ENCODE assay signal across 8 mouse cellular contexts in genomic region chr7:90887007-90887720, GRCm38 (mm10).
DNase-seq lines count a peak whose midpoint lies in the region; ATAC-seq and TF ChIP-seq lines count a peak whose summit lies in the region.

No protein-coding gene starts in this region.

- DNase-seq in heart, adult 9 months (ENCODE audit: low spot score in 2 of 2): no peak
- peak; percentile 22 for DNase-seq in cerebellum, adult 8-10 months
- DNase-seq in forebrain, postnatal 0 days: peak; percentile 76
- DNase-seq in layer of hippocampus, postnatal 10 days (ENCODE audit: low spot score in 2 of 2): peak; percentile 30 to 52
- peak; percentile 54 for DNase-seq in midbrain, embryonic 10.5 days (ENCODE audit: low spot score)
- DNase-seq in stomach, postnatal 0 days (ENCODE audit: low spot score): peak; percentile 14
- DNase-seq in spleen, postnatal 14 days (ENCODE audit: low spot score in 2 of 2): no peak

- no peak for TF ChIP-seq CTCF in forebrain, postnatal 0 days (IDR thresholded peaks at IDR 0.05; ENCODE audit: low read depth)
- no peak for TF ChIP-seq CTCF in stomach, postnatal 0 days (IDR thresholded peaks at IDR 0.05; ENCODE audit: low read depth)

- no peak for TF ChIP-seq EP300 in stomach, postnatal 0 days (optimal IDR thresholded peaks at IDR 0.05)

- H3K9me3 ChIP-seq in heart, embryonic 13.5 days: no peaks in the 10 kb centered on the region
- no peaks in the 10 kb centered on the region for H3K9me3 ChIP-seq in forebrain, postnatal 0 days (ENCODE audit: low read length)
- no peaks in the 10 kb centered on the region for H3K9me3 ChIP-seq in midbrain, embryonic 10.5 days (replicated peaks)
- H3K9me3 ChIP-seq in stomach, postnatal 0 days (ENCODE audit: control insufficient read depth, low read length): no peaks in the 10 kb centered on the region

- ATAC-seq in heart, embryonic 13.5 days (ENCODE audit: extremely low read depth, insufficient number of reproducible peaks, low FRiP score, low TSS enrichment): no peak
- ATAC-seq in forebrain, postnatal 0 days: peak; percentile 77
- ATAC-seq in stomach, postnatal 0 days (ENCODE audit: low FRiP score, low TSS enrichment): no peak

- no peaks in the 10 kb centered on the region for H3K36me3 ChIP-seq in heart, embryonic 13.5 days
- no peaks in the 10 kb centered on the region for H3K36me3 ChIP-seq in forebrain, postnatal 0 days (ENCODE audit: insufficient read depth)
- no peaks in the 10 kb centered on the region for H3K36me3 ChIP-seq in midbrain, embryonic 10.5 days
- H3K36me3 ChIP-seq in stomach, postnatal 0 days (ENCODE audit: control insufficient read depth, insufficient read depth, low read length): no peaks in the 10 kb centered on the region

- H3K27ac ChIP-seq in heart, embryonic 13.5 days (replicated peaks): no peak overlapping the region
- H3K27ac ChIP-seq in forebrain, postnatal 0 days (ENCODE audit: low read depth, low read length): peak overlapping the region; percentile 88
- peak overlapping the region; percentile 72 for H3K27ac ChIP-seq in midbrain, embryonic 10.5 days (replicated peaks)
- H3K27ac ChIP-seq in stomach, postnatal 0 days (replicated peaks): no peak overlapping the region

- peak overlapping the region; percentile 73 for H3K9ac ChIP-seq in heart, embryonic 13.5 days
- peak overlapping the region; percentile 56 for H3K9ac ChIP-seq in forebrain, postnatal 0 days
- no peak overlapping the region for H3K9ac ChIP-seq in stomach, postnatal 0 days (ENCODE audit: low read length)

- peak overlapping the region; percentile 77 for H3K4me2 ChIP-seq in heart, embryonic 13.5 days
- H3K4me2 ChIP-seq in forebrain, postnatal 0 days (ENCODE audit: low read depth): peak overlapping the region; percentile 75
- peak overlapping the region; percentile 33 for H3K4me2 ChIP-seq in stomach, postnatal 0 days (replicated peaks; ENCODE audit: low read depth)

- H3K27me3 ChIP-seq in heart, embryonic 13.5 days (replicated peaks): peaks cover 22% of the 10 kb centered on the region
- H3K27me3 ChIP-seq in forebrain, postnatal 0 days (ENCODE audit: insufficient read depth, low read length): no peaks in the 10 kb centered on the region
- H3K27me3 ChIP-seq in midbrain, embryonic 10.5 days (ENCODE audit: low read depth, poor library complexity, severe bottlenecking): peaks cover 7% of the 10 kb centered on the region
- H3K27me3 ChIP-seq in stomach, postnatal 0 days (ENCODE audit: control insufficient read depth, insufficient read depth, low read length): no peaks in the 10 kb centered on the region

- WGBS in heart, embryonic 13.5 days: under 1% methylated on average over 21 of the region's 21 CpGs
- WGBS in forebrain, postnatal 0 days: 1% methylated on average over 21 of the region's 21 CpGs
- under 1% methylated on average over 21 of the region's 21 CpGs for WGBS in midbrain, embryonic 10.5 days
- 1% methylated on average over 21 of the region's 21 CpGs for WGBS in stomach, postnatal 0 days

- peak overlapping the region; percentile 47 for H3K4me3 ChIP-seq in heart, embryonic 13.5 days
- peak overlapping the region; percentile 45 for H3K4me3 ChIP-seq in forebrain, postnatal 0 days (ENCODE audit: low read depth, low read length)
- peak overlapping the region; percentile 59 for H3K4me3 ChIP-seq in midbrain, embryonic 10.5 days
- peak overlapping the region; percentile 10; the same call in 1 of the 2 replicates for H3K4me3 ChIP-seq in stomach, postnatal 0 days (ENCODE audit: low read depth, low read length)

- peaks cover 9% of the 10 kb centered on the region for H3K4me1 ChIP-seq in heart, embryonic 13.5 days
- H3K4me1 ChIP-seq in forebrain, postnatal 0 days (ENCODE audit: insufficient read depth): peaks cover 12% of the 10 kb centered on the region
- H3K4me1 ChIP-seq in midbrain, embryonic 10.5 days: peaks cover 15% of the 10 kb centered on the region
- no peaks in the 10 kb centered on the region for H3K4me1 ChIP-seq in stomach, postnatal 0 days (replicated peaks; ENCODE audit: control insufficient read depth, insufficient read depth)

Comparison
In these comparisons a context has a peak if more than half of its experiments do, and no peak if none do; other contexts are left out.
1. H3K27ac ChIP-seq: peak in forebrain, postnatal 0 days (single experiment) and midbrain, embryonic 10.5 days (single experiment); none in heart, embryonic 13.5 days (single experiment) and stomach, postnatal 0 days (single experiment).
2. DNase-seq: peak in cerebellum, adult 8-10 months (single experiment), forebrain, postnatal 0 days (single experiment), layer of hippocampus, postnatal 10 days (2 of 2), midbrain, embryonic 10.5 days (single experiment) and stomach, postnatal 0 days (single experiment); none in heart, adult 9 months (0 of 2) and spleen, postnatal 14 days (0 of 2).
3. Peak in every context shown above with its lines, with median percentiles within 50 percentile points of each other: H3K4me2 ChIP-seq and H3K4me3 ChIP-seq.